Mouse (Mus musculus): ENCODE measurements around the gene Gm49393. TPM values are rescaled to one million over a fixed set of nuclear protein-coding genes. Genes with fewer than 3 reads are reported as not detected.
A peak's percentile ranks its signal among the peaks of the same experiment; 100 is the strongest.
"Not testable (repeated sequence)": the region's sequence is repeated elsewhere in the genome, so short reads cannot be mapped to it uniquely, and the experiment has no call there.

Gm49393 gene
- not detected for total RNA-seq (2022)

DNA sequence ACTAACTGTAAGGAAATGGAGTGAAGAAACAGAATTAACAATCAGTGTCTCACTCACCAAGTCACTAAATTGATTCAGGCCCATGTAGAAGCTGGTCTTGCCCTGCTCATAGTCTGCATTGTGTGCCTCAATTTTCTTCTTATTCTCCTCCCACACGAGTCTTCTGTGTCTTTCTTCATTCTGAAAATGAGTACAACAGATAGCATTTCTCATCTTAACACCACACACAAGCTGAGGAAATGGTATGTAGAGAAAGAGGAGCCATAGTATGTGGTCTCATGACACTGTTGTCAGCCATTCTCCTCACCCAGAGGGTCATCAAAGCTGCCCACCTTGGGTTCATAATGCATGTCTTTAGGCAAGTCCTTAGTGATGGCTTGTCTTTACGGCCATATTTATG, at the start of gene Gm49393:
TSS of gene Gm49393 (minus strand) at position 101 of the 400 bp plus-strand sequence.
- not testable (repeated sequence) for DNase-seq (ENCODE audit: low spot score in 2 of 2)

DNA sequence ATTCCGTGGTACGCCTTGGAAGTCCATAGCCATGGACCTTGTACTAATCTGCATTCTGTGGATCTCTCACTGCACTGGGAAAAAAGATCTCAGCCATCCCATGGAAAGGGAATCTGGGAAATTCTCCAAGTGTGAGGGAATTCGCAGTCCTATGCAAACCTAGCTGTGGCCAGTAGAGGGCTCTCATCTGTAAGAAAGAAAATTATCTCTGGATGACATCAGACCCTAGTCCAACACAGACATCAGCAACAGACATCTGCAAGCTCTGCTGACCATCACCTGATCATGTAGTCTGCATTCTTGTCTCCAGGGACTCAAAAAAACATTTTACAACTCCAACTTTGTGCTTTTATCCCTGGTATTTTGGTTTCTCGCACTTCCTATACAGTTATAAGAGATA, 36.9 kb upstream of the Gm49393 start:
- DNase-seq (ENCODE audit: low spot score in 2 of 2) = not testable (repeated sequence)

DNA sequence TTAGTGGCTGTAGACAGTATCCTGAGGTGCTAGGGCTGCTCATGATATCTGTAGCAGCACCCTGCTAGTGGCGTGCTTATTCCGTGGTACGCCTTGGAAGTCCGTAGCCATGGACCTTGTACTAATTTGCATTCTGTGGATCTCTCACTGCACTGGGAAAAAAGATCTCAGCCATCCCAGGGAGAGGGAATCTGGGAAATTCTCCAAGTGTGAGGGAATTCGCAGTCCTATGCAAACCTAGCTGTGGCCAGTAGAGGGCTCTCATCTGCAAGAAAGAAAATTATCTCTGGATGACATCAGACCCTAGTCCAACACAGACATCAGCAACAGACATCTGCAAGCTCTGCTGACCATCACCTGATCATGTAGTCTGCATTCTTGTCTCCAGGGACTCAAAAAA, 28.6 kb upstream of the Gm49393 start:
- DNase-seq (ENCODE audit: low spot score in 2 of 2) = not testable (repeated sequence)

DNA sequence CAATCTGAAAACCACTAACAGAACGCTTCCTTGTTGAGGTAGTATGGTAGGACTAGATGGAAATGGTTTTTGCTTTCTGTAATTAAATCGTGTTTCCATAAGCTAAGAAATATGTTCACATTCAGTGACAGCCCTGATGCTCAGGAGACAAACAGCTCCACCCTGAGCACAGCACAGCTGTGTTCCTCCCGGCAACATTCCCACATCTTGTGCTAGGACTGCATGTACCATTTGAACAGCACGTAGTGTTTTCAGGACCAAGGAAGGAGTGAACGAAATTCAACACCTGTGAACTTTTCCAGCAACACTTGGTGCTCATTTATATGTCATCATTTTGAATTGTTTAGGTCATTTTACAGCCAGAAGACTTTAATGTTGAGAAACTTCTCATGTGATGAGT, 26.3 kb upstream of the Gm49393 start:
- no peak for DNase-seq (ENCODE audit: low spot score in 2 of 2)

DNA sequence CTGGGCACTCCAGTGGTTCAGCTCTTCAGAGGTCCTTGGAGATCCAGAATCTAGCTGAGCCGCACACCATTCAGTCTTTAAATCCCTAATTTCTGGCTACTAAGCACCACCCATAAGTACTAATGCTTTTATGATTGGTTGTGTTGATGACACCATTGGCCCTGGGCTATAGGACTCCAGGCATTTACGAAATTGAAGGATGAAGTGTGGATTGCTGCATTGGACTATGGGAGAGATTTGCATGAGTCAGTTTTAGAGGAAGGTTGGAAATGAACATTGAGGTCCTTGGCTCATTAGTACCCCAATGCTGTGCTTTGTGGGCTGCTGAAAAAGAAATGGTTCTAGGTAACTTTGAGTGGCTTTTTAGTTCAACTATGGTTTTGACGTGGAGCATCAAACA, 6.5 kb upstream of the Gm49393 start, which contains the start of gene Tpbpa:
TSS of gene Tpbpa (minus strand) at position 101 of the 400 bp plus-strand sequence.
- not testable (repeated sequence) for DNase-seq (ENCODE audit: low spot score in 2 of 2)

DNA sequence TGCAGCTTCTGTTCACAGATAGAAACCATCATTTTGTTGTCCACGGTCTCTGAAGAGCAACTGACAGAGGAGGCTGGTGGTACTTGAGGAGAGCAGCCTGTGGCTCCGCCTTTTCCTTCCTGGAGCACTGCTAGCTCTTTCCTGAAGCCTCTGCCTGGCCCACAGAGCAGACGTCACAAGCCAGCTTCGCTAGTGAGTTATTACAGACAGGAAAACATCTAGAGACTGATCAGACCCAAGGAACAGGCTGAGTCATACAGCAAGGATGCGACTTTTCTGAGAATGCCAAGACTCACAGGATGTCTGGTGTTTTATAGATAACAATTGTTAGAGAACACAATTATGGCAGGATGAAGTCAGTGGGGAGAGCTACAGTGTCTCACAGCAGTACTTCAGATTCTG, 1.1 kb upstream of the Gm49393 start, which contains the start of the genes Gm49391 and Ctla2a:
TSS of gene Gm49391 (minus strand) at position 72 of the 402 bp plus-strand sequence.
TSS of gene Ctla2a (minus strand) at position 126 of the 402 bp plus-strand sequence.
- DNase-seq (ENCODE audit: low spot score in 2 of 2) = no peak

DNA sequence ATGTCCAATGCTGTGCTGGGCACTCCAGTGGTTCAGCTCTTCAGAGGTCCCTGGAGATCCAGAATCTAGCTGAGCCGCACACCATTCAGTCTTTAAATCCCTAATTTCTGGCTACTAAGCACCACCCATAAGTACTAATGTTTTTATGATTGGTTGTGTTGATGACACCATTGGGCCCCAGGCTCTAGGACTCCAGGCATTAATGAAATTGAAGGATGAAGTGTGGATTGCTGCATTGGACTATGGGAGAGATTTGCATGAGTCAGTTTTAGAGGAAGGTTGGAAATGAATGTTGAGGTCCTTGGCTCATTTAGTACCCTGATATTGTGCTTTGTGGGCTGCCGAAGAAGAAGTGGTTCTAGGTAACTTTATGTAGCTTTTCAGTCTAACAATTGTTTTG, 30.6 kb downstream of the Gm49393 start, which contains the start of gene Tpbpb:
TSS of gene Tpbpb (minus strand) at position 101 of the 400 bp plus-strand sequence.
- DNase-seq (ENCODE audit: low spot score in 2 of 2) = not testable (repeated sequence)

DNA sequence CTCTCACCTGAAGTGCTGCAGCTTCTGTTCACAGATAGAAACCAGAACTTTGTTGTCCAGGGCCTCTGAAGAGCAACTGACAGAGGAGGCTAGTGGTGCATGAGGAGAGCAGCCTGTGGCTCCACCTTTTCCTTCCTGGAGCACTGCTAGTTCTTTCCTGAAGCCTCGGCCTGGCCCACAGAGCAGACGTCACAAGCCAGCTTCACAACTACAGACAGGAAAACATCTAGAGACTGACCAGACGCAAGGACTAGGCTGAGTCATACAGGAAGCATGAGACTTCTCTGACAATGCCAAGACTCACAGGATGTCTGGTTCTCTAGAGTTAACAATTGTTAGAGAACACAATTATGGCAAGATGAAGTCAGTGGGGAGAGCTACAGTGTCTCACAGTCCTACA, 38.1 kb downstream of the Gm49393 start, which contains the start of gene Ctla2b:
TSS of gene Ctla2b (minus strand) at position 120 of the 400 bp plus-strand sequence.
- DNase-seq (ENCODE audit: low spot score in 2 of 2) = peak; percentile 1 to 2

DNA sequence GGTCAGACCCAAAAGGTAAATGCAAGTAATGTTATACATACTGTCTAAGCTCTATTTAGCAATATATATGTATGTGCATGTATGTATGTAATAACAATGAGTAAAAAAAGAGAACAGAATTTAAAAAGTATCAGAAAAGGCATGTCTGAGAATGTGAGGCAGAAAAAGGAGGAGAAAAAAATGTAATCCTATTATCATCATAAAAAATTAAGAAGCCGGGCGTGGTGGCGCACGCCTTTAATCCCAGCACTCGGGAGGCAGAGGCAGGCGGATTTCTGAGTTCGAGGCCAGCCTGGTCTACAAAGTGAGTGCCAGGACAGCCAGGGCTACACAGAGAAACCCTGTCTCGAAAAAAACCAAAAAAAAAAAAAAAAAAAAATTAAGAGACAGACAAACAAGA, 38.6 kb downstream of the Gm49393 start, which contains the start of gene Gm49392:
TSS of gene Gm49392 (minus strand) at position 101 of the 400 bp plus-strand sequence.
- not testable (repeated sequence) for DNase-seq (ENCODE audit: low spot score in 2 of 2)

DNA sequence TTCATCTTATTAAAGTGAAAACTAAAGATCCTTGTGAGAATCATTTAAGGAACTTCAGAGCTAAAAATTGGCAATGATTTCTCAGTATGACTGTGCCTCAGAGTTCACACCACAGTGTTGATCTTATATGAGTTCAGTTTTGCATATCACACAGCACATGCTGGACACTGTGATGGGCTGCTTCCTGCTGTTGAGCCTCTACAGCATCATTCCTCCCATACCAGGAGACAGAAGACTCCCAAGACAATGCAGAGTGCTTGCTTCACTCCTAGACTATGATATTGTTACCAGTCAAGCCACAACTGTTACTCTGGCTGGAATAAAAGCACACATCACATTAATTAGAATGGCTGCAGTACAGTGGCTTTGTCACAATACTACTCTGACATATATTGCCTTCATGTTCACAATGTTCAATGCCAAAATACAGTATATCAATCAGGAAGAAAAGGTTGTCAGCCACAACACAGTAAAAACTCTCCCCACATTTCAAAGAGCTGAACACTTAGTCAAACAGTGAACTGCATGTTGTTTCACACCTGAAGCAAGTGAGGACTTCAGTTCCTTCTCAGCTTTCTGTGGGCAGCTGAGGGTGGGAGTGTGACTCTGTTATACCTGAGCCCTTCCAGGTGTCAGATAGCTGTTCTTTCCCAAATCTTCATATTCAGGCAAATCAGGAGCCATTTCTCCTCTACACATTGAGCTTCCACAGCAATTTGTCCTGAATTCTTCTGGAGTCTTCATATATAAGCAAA, 39.8 kb downstream of the Gm49393 start:
- no peak for DNase-seq (ENCODE audit: low spot score in 2 of 2)

DNA sequence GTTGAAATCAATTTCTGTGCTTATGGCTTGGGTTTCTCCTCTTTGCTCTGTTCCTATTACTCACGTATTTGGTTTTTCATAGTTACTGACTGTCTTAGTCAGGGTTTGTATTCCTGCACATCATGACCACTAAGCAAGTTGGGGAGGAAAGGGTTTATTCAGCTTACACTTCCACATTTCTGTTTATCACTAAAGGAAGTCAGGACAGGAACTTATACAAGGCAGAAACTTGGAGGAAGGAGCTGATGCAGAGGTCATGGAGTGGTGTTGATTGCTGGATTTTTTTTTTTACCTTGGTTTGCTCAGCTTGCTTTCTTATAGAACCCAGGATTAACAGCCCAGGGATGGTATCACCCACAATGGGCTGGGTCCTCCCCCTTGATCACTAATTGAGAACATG, 43.1 kb downstream of the Gm49393 start:
- no peak for DNase-seq (ENCODE audit: low spot score in 2 of 2)

DNA sequence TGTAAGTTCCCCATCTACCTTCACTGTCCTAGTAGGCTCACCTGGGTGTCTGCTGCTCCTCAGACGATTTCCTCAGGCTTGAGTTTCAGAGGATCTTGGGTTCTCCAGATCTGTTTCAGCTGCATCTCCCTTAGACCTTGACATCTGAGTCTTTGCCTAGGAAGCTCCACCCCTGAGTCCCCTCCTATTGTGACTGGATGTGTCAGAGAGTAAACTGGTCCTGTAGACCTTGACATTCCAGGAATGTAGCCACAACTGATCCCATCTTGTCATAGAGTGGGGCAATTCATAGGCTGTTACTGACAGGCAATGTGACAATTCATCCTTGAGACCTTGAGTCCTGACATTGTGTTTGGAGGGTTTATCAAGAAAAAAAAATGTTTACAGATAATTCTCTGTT, 71.1 kb downstream of the Gm49393 start, which contains the start of gene 4930486L24Rik:
TSS of gene 4930486L24Rik (minus strand) at position 195 of the 400 bp plus-strand sequence.
- DNase-seq (ENCODE audit: low spot score in 2 of 2) = no peak

DNA sequence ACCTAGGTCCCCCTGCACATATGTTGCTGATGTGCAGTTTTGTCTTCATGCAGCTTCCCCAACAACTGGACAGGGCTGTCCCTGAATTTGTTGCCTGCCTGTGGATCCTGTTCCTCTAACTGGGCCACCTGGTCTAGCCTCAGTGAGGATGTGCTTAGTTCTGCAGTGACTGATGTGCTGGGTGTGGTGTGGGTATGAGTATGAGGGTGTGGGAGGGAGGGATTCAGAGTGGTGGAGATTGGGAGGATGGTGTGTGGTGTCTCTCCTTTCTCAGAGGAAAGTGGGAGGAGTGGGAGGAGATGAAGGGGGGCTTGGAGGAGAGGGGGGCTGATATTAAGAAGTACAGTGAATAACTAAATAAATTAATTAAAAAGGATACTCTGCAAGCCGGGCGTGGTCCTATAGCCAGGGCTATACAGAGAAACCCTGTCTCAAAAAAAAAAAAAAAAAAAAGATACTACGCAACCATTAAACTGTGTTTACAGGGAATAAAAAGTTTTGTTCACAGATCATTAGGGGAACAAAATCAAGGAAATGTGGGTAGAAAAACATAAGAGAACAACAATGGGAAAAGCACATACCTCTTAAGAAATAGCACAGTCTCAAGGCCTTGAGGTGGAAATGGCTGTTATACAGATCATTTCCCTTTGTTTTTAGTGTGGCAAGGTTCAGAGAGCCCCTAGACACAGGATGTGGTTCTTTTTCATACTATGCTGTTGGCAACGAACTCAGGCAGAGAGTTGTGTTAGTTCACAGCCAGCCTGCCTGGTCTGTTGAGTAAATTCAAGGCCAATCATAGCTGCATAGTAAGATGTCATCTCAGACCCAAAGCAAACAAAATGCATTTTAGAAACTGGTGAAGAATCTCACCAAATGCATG, 86.9 kb downstream of the Gm49393 start:
- DNase-seq (ENCODE audit: low spot score in 2 of 2) = no peak

DNA sequence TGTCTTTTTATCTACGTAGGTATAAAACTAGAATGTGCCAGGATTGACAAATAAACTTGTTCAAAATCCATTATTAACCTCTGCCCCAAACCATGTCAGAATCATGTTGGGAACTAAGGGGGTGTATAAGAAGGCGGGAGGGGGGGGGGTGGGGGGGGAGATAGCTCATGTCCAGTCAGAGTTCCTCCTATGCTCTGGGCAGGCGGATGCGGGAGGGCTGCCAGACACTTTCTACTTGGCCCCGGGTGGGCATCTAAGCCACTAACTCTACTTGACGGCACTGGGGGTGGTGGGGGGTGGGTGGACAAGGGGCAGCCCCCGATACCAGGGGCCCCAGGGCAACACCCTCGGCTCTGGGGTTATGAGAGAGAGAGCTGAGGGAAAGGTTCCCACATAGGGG, 92.2 kb downstream of the Gm49393 start:
- DNase-seq (ENCODE audit: low spot score in 2 of 2) = no peak

DNA sequence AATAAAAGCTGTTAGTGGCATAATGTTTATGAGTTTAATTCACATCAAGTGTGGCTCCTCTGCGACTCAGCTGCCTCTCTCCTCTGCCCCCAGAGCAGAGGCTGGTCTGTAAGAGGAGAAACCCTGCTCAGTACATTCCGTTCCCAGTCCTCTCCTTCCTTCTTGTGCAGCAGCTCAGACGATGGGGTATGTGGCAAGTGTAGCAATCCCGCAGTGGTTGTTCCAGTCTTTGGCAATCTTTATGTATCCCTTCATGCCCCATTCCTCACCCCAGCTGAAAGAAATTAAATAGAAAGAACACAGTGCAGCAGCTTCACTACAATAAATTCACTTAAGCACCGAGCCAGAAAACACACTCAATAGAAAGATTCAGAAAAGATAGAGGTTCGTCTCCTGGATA, 92.7 kb downstream of the Gm49393 start:
- no peak for DNase-seq (ENCODE audit: low spot score in 2 of 2)

DNA sequence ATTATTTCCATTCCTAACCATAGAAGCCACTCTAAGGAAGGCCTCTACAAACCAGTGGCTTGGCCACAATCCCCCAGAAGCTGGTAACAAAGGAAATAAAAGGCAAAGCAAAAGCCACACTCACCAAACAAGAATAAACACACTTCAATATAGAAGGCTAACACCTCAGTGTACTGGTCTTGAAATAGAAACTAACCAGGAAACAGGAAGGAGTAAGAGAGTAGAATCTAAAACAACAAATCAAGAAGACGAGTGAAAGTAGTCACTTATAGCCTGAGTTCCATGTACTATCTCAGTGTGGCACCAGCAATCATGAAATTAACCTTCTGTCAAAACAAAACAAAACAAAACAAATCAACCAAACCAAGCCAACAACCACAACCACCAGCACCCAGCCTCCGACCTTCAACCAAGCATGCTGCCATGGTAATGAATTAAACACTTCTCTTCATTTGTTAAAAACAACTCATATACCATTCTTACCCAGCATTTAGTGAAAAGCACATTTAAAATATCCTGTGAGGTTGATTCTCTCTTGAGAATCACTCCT, 96.0 kb downstream of the Gm49393 start:
- DNase-seq (ENCODE audit: low spot score in 2 of 2) = no peak

DNA sequence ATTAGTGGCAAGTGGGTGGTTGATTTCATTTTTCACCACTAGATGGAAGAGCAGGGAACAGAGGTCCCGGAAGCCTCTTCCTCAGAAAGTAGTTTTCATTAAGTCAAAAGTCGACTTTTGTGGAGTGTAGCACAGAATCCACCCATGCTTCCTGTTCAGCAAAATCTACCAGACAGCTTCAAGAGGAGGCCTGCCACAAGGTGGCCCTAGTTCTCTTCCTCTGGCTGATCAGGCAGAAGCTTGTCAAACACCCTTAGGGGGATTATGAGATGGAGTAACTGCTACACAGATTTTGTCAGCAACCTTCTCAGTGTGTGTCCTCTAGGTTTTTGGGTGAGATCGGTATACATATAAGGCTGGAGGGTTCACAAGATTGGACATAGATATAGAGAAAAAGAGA, 109.3 kb downstream of the Gm49393 start:
- DNase-seq (ENCODE audit: low spot score in 2 of 2) = no peak

DNA sequence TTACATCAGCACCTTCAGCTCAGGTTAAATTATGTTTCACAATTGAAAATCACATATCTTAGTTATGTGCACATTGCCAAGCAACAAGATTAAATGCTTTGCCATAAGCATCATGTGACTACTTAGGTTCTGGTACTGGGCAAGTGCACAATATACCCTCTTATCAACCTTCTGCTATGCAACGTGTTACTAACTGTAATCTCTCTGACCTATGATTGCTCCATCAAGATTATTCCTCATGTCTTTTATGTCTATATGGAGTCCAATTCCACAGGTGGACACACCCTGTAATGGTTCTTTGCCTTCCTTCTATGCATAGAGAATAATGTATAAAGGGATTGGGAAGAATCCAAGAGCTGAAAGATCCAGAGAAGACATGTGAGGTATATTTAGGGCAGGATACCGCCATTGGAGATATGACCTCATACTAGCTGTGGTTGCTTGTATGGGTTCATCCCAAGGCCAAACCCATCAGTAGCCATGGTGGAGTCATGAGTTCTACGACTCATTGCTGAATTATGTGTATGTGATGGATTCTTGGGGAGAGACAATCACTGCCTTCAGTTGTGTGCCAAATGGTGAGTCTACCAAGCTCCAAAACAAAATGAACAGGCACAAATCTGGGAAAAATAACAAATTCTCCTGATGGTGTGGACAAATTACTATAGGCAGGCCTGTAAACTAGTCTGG, 114.8 kb downstream of the Gm49393 start:
- no peak for DNase-seq (ENCODE audit: low spot score in 2 of 2)

DNA sequence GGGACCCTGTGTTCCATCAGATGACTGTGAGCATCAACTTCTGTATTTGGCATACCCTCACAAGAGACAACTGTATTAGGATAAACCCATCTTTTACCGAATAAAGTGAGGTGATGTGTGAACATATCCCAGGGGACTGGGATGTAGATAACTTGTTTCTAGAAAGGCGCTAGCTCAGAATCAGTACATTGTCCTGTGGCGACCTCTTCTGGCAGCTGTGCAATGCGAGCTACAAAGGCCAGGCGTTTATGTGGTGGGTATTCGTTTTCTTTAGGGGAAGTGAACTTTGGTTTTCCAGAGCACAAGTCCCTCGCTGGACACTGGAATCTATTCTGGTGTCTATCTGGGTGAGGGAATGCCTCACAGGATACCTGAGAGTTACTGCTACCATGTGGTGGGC, 115.9 kb downstream of the Gm49393 start:
- peak in 1 of 2 experiments; percentile 11 for DNase-seq (ENCODE audit: low spot score in 2 of 2)

DNA sequence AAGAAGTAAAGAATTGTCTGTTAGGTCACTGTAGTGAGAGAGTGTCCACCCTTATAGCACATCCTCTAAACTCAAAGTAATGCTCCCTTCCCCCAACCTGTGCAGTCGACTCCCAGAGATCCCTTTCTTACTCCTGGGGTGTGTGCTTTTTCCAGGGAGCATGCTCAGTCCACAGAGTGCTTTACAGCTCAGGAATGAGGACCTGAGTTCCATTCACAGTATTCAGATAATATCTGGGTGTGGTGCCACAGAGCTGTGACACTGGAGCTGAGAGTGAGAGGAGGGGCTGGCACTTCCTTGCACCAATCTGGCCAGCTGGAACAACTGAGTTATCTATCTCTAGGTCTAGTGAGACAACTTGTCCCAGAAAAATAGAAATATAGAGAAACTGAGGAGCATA, 121.7 kb downstream of the Gm49393 start:
- DNase-seq (ENCODE audit: low spot score in 2 of 2) = no peak

DNA sequence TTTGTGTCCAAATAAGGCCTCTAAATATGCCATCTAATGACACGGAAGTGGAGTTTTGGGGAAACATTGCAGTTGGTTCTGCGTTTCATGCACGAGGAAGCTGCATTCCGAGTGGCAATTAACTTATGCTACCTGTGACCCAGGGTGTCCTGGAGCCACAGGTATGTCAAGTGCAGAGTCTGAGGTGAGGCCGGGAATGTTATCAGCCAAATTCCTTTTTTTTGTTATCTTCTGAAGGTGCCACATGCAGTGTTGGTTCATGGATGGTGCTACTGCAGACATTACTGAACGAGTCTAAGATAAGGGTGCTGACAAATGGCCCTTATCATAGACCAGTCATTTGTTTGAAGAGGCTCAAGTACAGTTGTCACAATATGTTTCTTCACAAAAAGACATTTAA, 122.6 kb downstream of the Gm49393 start:
- DNase-seq (ENCODE audit: low spot score in 2 of 2) = no peak
